Mouse (Mus musculus) thymus, postnatal 36 days (tissue): ENCODE results near the gene Ccn5.

Experiments
- DNase-seq, 2 experiments: peaks; one replicate each; pipeline ENCODE4 v3.0.0; 2022; ENCODE audit warnings: mixed read lengths in 2 of 2

The Ccn5 gene

GRCm38 (mm10) chr2:163820607-163821006, at the start of gene Ccn5:
Gene Ccn5, plus strand, starts transcription at chr2:163820861.
- DNase-seq: no peak

GRCm38 (mm10) chr2:163776661-163777060, 44.0 kb upstream of the Ccn5 start:
- DNase-seq: no peak

DNA sequence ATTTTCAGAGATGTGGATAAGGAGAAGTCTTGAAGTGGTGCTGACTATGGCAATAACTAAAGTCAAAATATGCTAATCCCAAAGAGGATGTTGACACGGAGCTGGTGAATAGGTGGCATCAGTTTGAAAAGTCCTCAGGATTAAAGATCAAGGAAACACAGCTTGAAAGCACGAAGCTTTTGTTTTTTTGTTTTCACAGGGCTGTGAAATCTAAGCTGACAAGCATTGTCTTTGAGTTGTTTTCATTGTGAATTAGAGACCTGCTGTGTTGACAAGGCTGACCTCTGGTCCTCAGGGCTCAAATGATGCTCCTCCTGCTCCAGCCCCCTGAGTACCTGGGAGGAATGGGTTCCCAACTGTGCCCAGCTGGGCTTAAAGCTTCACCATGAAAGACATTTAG, 43.6 kb upstream of the Ccn5 start:
- no peak for DNase-seq

- no peak for DNase-seq
Observed at GRCm38 (mm10) chr2:163778896-163779295, 41.8 kb upstream of the Ccn5 start.

GRCm38 (mm10) chr2:163783368-163783767, 37.3 kb upstream of the Ccn5 start:
- DNase-seq: no peak

- DNase-seq: no peak
Observed at GRCm38 (mm10) chr2:163783901-163784300, 36.8 kb upstream of the Ccn5 start.

GRCm38 (mm10) chr2:163787086-163787485, 33.6 kb upstream of the Ccn5 start:
- DNase-seq: no peak

DNA sequence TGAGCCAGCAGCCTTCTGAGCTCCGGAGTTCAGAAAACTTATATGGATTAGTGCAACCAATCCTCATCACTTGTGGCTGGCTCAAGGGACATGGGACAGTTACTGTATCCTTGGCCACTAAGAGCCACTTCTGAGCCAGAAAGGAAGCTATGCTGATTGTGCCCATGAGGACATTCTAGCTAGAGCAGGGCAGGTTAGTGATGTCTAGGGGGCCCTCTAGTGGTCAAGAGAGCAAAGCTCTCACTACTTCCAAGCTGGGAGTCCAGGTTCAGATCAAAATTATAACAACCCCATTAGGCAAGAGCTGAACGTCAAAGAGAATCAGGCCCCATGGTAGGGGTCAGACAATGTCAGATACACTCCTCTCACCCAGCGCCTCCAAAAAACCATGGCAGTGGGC, 33.0 kb upstream of the Ccn5 start:
- DNase-seq: peak; percentile 26 to 32

GRCm38 (mm10) chr2:163788484-163788883, 32.2 kb upstream of the Ccn5 start:
- DNase-seq: peak; percentile 42 to 48

- DNase-seq: no peak
Observed at GRCm38 (mm10) chr2:163798411-163798810, 22.2 kb upstream of the Ccn5 start.

DNA sequence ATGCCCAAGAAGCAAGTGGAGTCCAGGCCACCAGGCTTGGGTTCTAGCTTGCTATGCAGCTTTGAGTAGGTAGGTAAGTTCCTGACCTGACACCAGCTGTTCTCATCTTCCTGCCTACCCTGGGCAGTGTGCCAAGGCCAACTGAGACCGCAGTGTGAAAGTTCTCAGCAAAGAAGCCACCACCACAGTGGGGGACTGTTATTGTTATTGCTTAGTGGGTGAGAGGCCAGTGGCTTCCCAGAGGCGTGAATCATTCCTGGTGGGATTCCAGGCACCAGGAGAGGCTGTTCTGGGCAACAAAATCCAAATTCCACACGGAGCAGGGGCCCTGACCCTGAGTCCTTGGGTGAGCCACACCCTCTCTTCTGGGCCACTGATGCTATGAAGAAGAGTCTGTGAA, 19.8 kb upstream of the Ccn5 start:
- peak; percentile 39 to 59 for DNase-seq

- DNase-seq: no peak
Observed at GRCm38 (mm10) chr2:163801406-163801805, 19.3 kb upstream of the Ccn5 start.

DNA sequence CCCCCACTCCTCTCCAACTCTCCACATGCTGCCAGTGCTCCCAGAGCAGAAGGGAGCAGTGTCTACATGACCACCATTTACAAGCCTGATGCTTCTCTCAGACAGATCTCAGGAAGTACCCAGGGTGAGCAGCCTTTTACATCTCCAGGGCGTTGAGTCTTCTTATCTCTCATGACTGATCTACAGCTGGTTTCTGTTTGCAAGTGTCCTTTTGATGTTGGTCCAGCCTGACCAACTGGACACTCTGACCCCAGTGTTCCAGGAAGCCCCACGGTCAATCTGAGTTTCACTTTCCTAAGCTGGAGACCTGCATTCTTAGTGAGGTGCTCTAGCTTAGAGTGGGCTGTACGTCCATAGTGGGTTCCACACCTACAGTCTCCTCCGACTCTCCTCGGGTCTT, 16.8 kb upstream of the Ccn5 start:
- DNase-seq: no peak

DNA sequence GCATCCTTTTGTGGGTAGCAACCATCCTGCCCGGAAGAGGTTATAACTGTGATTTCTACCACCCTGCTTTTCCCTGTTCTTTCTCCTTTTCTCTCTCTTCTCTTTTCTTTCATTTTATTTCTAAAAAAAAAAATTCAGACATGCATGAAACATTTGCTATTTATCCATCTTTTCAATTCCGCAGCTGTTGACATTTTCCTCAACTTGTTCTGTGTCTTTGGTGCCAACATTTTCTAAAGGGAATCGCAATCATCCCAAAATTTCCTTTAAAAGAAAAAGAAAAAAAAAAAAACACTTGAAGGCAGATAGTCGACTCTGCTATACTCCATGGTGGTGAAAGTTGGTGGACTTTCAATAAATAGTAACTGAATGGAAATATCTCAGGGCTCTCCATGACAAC, 11.5 kb upstream of the Ccn5 start:
- DNase-seq: no peak

- no peak for DNase-seq
Observed at GRCm38 (mm10) chr2:163809704-163810103, 11.0 kb upstream of the Ccn5 start.

- no peak for DNase-seq
Observed at GRCm38 (mm10) chr2:163813077-163813476, 7.6 kb upstream of the Ccn5 start.

GRCm38 (mm10) chr2:163814739-163815465, 5.8 kb upstream of the Ccn5 start:
- no peak for DNase-seq

- peak; percentile 26 to 43 for DNase-seq
Observed at GRCm38 (mm10) chr2:163823248-163823647, 2.6 kb downstream of the Ccn5 start.

DNA sequence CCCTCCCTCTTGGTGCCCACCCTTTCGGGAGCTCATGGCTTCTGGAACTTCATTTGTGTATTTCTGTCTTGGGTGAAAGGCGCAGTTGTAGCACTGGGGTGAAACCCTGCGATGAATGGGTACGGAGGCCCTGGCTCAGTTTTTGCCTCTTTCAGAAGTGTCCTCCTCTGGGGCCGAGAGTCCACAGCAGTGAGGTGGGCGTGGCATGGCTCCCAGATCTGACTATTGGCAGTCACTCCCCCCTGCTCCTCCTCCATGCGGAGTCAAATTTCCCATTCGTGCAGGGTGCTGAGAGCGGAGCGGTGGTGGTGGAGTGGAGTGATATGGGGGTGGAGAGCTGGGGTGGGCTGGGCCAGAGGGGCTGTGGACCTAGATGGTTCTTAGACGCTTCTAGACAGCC, 3.1 kb downstream of the Ccn5 start:
- DNase-seq: no peak

DNA sequence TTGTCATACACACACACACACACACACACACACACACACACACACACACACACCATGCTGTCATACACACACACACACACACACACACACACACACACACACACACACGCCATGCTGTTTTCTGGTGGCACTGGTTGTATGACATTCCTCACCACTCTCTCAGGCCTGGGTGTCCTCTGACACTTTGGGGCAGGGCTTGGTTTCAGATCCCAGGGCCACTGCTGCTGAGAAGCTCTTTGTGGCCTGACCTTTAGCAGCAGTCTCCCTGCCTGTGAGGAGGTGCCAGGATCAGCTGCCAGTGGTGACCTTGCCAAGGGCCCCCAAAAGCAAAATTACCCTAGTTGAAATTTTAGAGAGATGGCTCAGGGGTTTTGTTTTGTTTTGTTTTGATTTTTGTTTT, 5.2 kb downstream of the Ccn5 start:
- no peak for DNase-seq

DNA sequence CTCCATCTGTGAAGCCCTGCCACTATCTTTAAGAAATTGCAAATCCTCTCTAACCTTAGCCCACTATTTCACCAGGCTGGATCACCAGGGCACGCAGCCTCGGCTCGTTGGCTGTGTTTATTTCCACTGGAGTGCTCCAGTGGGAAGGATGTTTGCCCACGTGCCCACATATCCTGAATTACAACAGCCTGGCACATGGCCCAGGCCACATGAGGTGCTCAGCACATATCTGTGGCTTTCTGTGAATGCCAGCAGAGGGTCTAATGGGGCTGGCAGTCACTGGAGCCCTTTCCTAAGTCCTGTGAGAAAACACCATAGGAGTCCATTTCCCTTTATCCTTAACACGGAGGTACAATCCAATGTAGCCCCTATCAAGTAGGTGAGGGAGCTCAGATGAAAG, 5.8 kb downstream of the Ccn5 start:
- no peak for DNase-seq

GRCm38 (mm10) chr2:163831163-163831562, 10.5 kb downstream of the Ccn5 start:
- no peak for DNase-seq

GRCm38 (mm10) chr2:163838043-163838442, 17.4 kb downstream of the Ccn5 start:
- peak; percentile 69 to 75 for DNase-seq

- DNase-seq: no peak
Observed at GRCm38 (mm10) chr2:163839519-163839918, 18.9 kb downstream of the Ccn5 start.

GRCm38 (mm10) chr2:163842043-163842442, 21.4 kb downstream of the Ccn5 start:
- no peak for DNase-seq
